Mouse (Mus musculus) brain, embryonic 14.5 days (tissue): ENCODE measurements around the gene Cryge.

ENCODE experiments used
- CTCF ChIP-seq: fragments of 200-500 bp; IDR thresholded peaks from 2 replicates; pipeline ENCODE4 v1.5.1; 2012; ENCODE audit warnings: inconsistent platforms, mild to moderate bottlenecking, moderate library complexity, borderline replicate concordance; ENCODE audit not compliant: insufficient read depth, insufficient read length; ENCODE audit errors: extremely low read depth
- POLR2A ChIP-seq: fragments of 200-500 bp; IDR thresholded peaks from 2 replicates; pipeline ENCODE4 v1.6.1; 2012; ENCODE audit warnings: mild to moderate bottlenecking, inconsistent platforms, borderline replicate concordance; ENCODE audit not compliant: poor library complexity, insufficient read depth, insufficient read length, severe bottlenecking; ENCODE audit errors: extremely low read depth

GRCm38 (mm10) chr1:65039679-65040078 is 11.3 kb downstream of the Cryge start:
- TF ChIP-seq POLR2A (no peak), CTCF (no peak)
